Mouse (Mus musculus): ENCODE measurements at regions not wholly inside any gene's neighbourhood (a gene's known extent, or its start where the extent isn't known, plus 50 kb on each side); places are given as distances from the start of the nearest gene placed in this dataset.

GRCm38 (mm10) chr7:70472786-70473185 lies 106.3 kb upstream of the Nr2f2 start:
- Histone ChIP-seq H3K9me3 (replicated peaks; ENCODE audit: control insufficient read depth, insufficient read depth, low read length, poor library complexity, severe bottlenecking) (no peaks in the 10 kb centered on the region), H3K27me3 (ENCODE audit: control insufficient read depth, insufficient read depth, low read length, poor library complexity, severe bottlenecking) (no peaks in the 10 kb centered on the region; the same call in 1 of the 2 replicates), H3K9ac (ENCODE audit: low read depth, poor library complexity, severe bottlenecking) (no peak overlapping the region), H3K27ac (ENCODE audit: insufficient read depth, low read length) (no peak overlapping the region), H3K4me3 (ENCODE audit: low read depth, low read length) (no peak overlapping the region), H3K36me3 (ENCODE audit: control insufficient read depth, insufficient read depth, low read length, poor library complexity, severe bottlenecking) (no peaks in the 10 kb centered on the region), H3K4me1 (ENCODE audit: control insufficient read depth, insufficient read depth, low read length) (no peaks in the 10 kb centered on the region)
- TF ChIP-seq POLR2A (IDR thresholded peaks at IDR 0.05; ENCODE audit: insufficient read depth, low read length) (no peak), CTCF (IDR thresholded peaks at IDR 0.05; ENCODE audit: low read depth, low read length) (no peak), EP300 (IDR thresholded peaks at IDR 0.05; ENCODE audit: insufficient read depth, low read depth, low read length) (no peak)

DNA sequence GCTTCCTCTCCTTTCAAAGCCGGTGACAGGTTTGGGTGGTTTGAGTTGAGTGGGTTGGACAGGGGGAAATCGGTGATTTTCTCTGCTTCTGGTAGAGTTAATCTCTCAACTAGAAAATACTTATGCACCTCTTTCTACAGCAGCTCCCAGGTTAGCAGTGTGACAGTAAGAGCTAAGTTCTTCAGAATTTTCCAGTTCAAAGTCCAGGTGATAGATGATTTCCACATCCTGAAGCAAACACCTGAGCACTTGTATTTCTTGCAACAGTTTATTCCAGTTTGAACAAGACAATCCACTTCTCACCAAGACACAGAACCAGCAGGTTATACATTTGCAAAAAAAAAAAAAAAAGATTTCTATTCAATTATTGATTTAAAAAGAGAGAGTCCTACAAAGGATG lies 104.0 kb upstream of the Nr2f2 start:
- TF ChIP-seq EP300 (IDR thresholded peaks at IDR 0.05; ENCODE audit: insufficient read depth, low read depth, low read length) = no peak
- no peak for TF ChIP-seq POLR2A (IDR thresholded peaks at IDR 0.05; ENCODE audit: insufficient read depth, low read length)
- TF ChIP-seq CTCF (IDR thresholded peaks at IDR 0.05; ENCODE audit: low read depth, low read length) = no peak
- H3K9me3 ChIP-seq (replicated peaks; ENCODE audit: control insufficient read depth, insufficient read depth, low read length, poor library complexity, severe bottlenecking) = no peaks in the 10 kb centered on the region
- H3K27ac ChIP-seq (ENCODE audit: insufficient read depth, low read length) = no peak overlapping the region
- H3K4me3 ChIP-seq (ENCODE audit: low read depth, low read length) = no peak overlapping the region
- H3K9ac ChIP-seq (ENCODE audit: low read depth, poor library complexity, severe bottlenecking) = no peak overlapping the region
- no peaks in the 10 kb centered on the region for H3K4me1 ChIP-seq (ENCODE audit: control insufficient read depth, insufficient read depth, low read length)
- no peaks in the 10 kb centered on the region for H3K36me3 ChIP-seq (ENCODE audit: control insufficient read depth, insufficient read depth, low read length, poor library complexity, severe bottlenecking)
- H3K27me3 ChIP-seq (ENCODE audit: control insufficient read depth, insufficient read depth, low read length, poor library complexity, severe bottlenecking) = no peaks in the 10 kb centered on the region

DNA sequence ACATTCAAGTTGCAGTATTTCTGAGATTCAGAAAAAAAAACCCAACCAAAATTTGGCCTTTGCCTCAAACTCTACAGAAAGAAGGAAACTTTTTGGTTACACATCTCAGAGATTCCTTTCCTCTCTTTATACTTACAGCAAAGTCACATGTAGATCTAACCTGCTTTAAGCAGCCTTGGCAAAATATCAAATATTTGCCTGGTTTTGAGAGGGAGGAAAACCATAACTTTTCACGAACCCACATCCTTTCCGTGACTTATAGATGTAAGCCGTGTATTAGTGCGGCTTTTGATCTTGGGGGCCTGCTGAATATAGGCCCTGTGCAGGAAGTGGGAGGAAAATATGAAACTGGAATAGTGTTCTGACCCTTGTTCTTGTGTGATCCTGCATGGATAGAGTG lies 95.6 kb upstream of the Nr2f2 start:
- Histone ChIP-seq H3K9me3 (replicated peaks; ENCODE audit: control insufficient read depth, insufficient read depth, low read length, poor library complexity, severe bottlenecking) (no peaks in the 10 kb centered on the region), H3K4me1 (ENCODE audit: control insufficient read depth, insufficient read depth, low read length) (no peaks in the 10 kb centered on the region), H3K4me3 (ENCODE audit: low read depth, low read length) (no peak overlapping the region), H3K9ac (ENCODE audit: low read depth, poor library complexity, severe bottlenecking) (no peak overlapping the region), H3K27me3 (ENCODE audit: control insufficient read depth, insufficient read depth, low read length, poor library complexity, severe bottlenecking) (no peaks in the 10 kb centered on the region), H3K36me3 (ENCODE audit: control insufficient read depth, insufficient read depth, low read length, poor library complexity, severe bottlenecking) (no peaks in the 10 kb centered on the region), H3K27ac (ENCODE audit: insufficient read depth, low read length) (no peak overlapping the region)
- no peak for TF ChIP-seq CTCF (IDR thresholded peaks at IDR 0.05; ENCODE audit: low read depth, low read length)
- TF ChIP-seq EP300 (IDR thresholded peaks at IDR 0.05; ENCODE audit: insufficient read depth, low read depth, low read length) = no peak
- TF ChIP-seq POLR2A (IDR thresholded peaks at IDR 0.05; ENCODE audit: insufficient read depth, low read length) = no peak

DNA sequence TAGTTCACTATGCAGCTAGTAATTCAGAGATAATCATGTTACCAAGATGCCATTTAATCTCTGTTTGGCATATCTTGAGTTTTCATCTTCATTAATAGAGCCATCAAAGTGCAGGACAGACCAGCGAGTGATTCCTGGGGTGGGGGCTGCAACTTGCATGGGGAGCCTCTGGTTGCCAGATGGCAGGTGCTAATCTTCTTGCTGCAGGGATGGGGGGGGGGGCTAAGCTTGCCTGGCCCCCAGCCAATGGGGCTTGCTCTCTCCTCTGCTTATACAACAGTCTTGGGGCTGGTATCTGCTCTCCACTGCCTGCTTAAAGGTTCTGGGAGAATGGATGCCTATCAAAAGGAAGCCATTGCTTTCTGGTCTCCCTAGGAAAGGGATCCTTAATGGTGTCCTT lies 88.0 kb upstream of the Nr2f2 start:
- H3K27me3 ChIP-seq (ENCODE audit: control insufficient read depth, insufficient read depth, low read length, poor library complexity, severe bottlenecking) = no peaks in the 10 kb centered on the region
- no peaks in the 10 kb centered on the region for H3K4me1 ChIP-seq (ENCODE audit: control insufficient read depth, insufficient read depth, low read length)
- H3K36me3 ChIP-seq (ENCODE audit: control insufficient read depth, insufficient read depth, low read length, poor library complexity, severe bottlenecking) = no peaks in the 10 kb centered on the region
- no peak overlapping the region for H3K9ac ChIP-seq (ENCODE audit: low read depth, poor library complexity, severe bottlenecking)
- H3K27ac ChIP-seq (ENCODE audit: insufficient read depth, low read length) = no peak overlapping the region
- H3K9me3 ChIP-seq (replicated peaks; ENCODE audit: control insufficient read depth, insufficient read depth, low read length, poor library complexity, severe bottlenecking) = no peaks in the 10 kb centered on the region
- H3K4me3 ChIP-seq (ENCODE audit: low read depth, low read length) = no peak overlapping the region
- no peak for TF ChIP-seq POLR2A (IDR thresholded peaks at IDR 0.05; ENCODE audit: insufficient read depth, low read length)
- no peak for TF ChIP-seq EP300 (IDR thresholded peaks at IDR 0.05; ENCODE audit: insufficient read depth, low read depth, low read length)
- TF ChIP-seq CTCF (IDR thresholded peaks at IDR 0.05; ENCODE audit: low read depth, low read length) = no peak

GRCm38 (mm10) chr7:70452816-70453215 lies 86.3 kb upstream of the Nr2f2 start:
- no peaks in the 10 kb centered on the region for H3K9me3 ChIP-seq (replicated peaks; ENCODE audit: control insufficient read depth, insufficient read depth, low read length, poor library complexity, severe bottlenecking)
- no peak overlapping the region for H3K4me3 ChIP-seq (ENCODE audit: low read depth, low read length)
- H3K9ac ChIP-seq (ENCODE audit: low read depth, poor library complexity, severe bottlenecking) = no peak overlapping the region
- no peak overlapping the region for H3K27ac ChIP-seq (ENCODE audit: insufficient read depth, low read length)
- no peaks in the 10 kb centered on the region for H3K27me3 ChIP-seq (ENCODE audit: control insufficient read depth, insufficient read depth, low read length, poor library complexity, severe bottlenecking)
- TF ChIP-seq POLR2A (IDR thresholded peaks at IDR 0.05; ENCODE audit: insufficient read depth, low read length) (no peak), CTCF (IDR thresholded peaks at IDR 0.05; ENCODE audit: low read depth, low read length) (no peak), EP300 (IDR thresholded peaks at IDR 0.05; ENCODE audit: insufficient read depth, low read depth, low read length) (no peak)
- no peaks in the 10 kb centered on the region for H3K36me3 ChIP-seq (ENCODE audit: control insufficient read depth, insufficient read depth, low read length, poor library complexity, severe bottlenecking)
- H3K4me1 ChIP-seq (ENCODE audit: control insufficient read depth, insufficient read depth, low read length) = no peaks in the 10 kb centered on the region

DNA sequence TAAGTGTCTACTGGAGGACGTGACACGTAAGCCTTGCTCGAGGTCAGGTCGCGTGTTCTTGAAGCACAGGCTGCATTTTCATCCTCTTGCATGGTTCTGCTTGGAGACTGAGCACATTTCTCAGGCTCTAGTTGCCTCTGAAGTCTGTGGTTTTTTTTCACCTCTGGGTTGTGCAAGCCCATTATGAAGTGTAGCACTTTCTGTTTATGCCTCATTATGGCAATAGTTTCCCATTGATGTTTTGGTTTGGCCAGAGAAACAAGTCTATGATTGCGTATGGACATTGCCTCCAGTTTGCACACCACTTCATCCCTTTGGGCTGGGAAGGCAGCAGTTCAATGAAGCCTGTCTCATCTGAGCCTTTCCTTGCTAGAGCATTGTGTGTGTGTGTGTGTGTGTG lies 72.4 kb upstream of the Nr2f2 start:
- H3K9ac ChIP-seq (ENCODE audit: low read depth, poor library complexity, severe bottlenecking) = no peak overlapping the region
- no peak overlapping the region for H3K27ac ChIP-seq (ENCODE audit: insufficient read depth, low read length)
- no peaks in the 10 kb centered on the region for H3K9me3 ChIP-seq (replicated peaks; ENCODE audit: control insufficient read depth, insufficient read depth, low read length, poor library complexity, severe bottlenecking)
- H3K4me3 ChIP-seq (ENCODE audit: low read depth, low read length) = no peak overlapping the region
- TF ChIP-seq CTCF (IDR thresholded peaks at IDR 0.05; ENCODE audit: low read depth, low read length) = no peak
- H3K27me3 ChIP-seq (ENCODE audit: control insufficient read depth, insufficient read depth, low read length, poor library complexity, severe bottlenecking) = no peaks in the 10 kb centered on the region
- H3K4me1 ChIP-seq (ENCODE audit: control insufficient read depth, insufficient read depth, low read length) = no peaks in the 10 kb centered on the region
- no peaks in the 10 kb centered on the region for H3K36me3 ChIP-seq (ENCODE audit: control insufficient read depth, insufficient read depth, low read length, poor library complexity, severe bottlenecking)

All from ES-Bruce4 (cell line).